Mouse (Mus musculus) heart, postnatal 25 days (tissue): ENCODE data around the gene Sowaha. TPM values are rescaled to one million over a fixed set of nuclear protein-coding genes. Genes with fewer than 3 reads are reported as not detected.
A peak's percentile ranks its signal among the peaks of the same experiment; 100 is the strongest.
"Not testable (repeated sequence)": the region's sequence is repeated elsewhere in the genome, so short reads cannot be mapped to it uniquely, and the experiment has no call there.

Source experiments
- DNase-seq: peaks from one replicate; pipeline ENCODE4 v3.0.0; 2022; ENCODE audit warnings: low spot score
- intact Hi-C: fragments of 180-260 bp; cut with DNase I; formaldehyde crosslinking; loops from one replicate; pipeline ENCODE4 v1.15.1; 2025
- total RNA-seq, 2 experiments: library from RNA; stranded (reverse); gene quantifications; 2 replicates each; pipeline ENCODE4 v1.2.3; 2021

The Sowaha gene
- total RNA-seq, 2 experiments from 2014 or later = 0.08 to 0.17 TPM

- no peak for DNase-seq
- intact Hi-C loops = no loop called here
These were observed 31.5 kb downstream of the Sowaha start for GRCm38 (mm10) chr11:53448529-53448928.

DNA sequence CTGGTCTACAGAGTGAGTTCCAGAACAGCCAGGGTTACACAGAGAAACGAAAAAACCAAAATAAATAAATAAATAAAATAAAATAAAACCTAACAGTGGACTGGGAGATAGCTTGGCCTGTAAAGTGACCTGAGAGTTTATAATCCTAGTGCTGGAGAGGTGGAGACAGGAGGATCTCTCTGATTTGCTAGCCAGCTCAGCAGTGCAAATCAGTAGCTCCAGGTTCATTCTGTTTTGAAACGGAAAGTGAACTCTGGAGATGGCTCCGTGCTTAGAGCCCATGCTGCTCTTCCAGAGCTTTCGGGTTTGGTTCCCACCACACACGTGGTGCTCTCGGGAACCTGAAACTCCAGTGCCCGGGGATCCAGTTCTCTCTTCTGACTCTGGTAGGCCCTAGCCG is 32.1 kb downstream of the Sowaha start:
- no peak for DNase-seq
- intact Hi-C loops = no loop called here

DNA sequence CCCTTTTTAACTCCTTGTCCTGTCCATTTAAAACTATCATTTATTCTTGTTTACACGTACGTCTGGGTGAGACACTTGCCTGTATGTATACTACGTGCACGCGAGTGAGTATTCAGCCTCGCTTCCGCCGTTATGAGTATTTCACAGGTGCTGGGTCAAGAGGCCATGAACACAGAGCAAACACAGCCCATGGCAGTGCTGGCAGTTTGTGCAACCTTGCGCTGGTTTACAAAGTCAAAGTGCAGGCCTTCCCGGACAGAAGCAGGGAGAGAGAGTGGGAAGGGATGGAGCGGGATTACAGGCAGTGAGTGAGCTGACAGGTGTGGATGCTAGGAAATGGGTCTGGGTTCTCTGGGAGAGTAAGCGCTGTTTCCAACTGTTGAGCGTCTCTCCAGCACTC is 33.9 kb downstream of the Sowaha start:
- DNase-seq = no peak
- intact Hi-C loops = no loop called here

- DNase-seq = no peak
- intact Hi-C loops = no loop called here
These were observed 34.5 kb downstream of the Sowaha start for GRCm38 (mm10) chr11:53445562-53445961.

DNA sequence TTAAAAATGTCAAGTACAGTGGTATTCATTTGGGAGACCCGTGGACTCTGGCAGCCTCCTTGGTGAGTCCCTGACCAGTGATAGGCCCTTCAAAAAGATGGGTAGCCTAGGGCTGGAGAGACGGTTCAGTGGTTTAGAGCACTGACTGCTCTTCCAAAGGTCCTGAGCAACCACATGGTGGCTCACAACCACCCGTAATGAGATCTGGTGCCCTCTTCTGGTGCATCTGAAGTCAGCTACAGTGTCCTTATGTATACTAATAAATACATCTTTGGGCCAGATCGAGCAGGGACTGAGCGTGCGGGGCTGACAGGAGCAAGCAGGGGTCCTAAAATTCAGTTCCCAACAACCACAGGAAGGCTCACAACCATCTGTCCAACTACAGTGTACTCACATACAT is 36.2 kb downstream of the Sowaha start:
- intact Hi-C loops = no loop called here
- DNase-seq = no peak

GRCm38 (mm10) chr11:53441921-53442320 is 38.2 kb downstream of the Sowaha start:
- intact Hi-C loops = no loop called here
- no peak for DNase-seq

DNA sequence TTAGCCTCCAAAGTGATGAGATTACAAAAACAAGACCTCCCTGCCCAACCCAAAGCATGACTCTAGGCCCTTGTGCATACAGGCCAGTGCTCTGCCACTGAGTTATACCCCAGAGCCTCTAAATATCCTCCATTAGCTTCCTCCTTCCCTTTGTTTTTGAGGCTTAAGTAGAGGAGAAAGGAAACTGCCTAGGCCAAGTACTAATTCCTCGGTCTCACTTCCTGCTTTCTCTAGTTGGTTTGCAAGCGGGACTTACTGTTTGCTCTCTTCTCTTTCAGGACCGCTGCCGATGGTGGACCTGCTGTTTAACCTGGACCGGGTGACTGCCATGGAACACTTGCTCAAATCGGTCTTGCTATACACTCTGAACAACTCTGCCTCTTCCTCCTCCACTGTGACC is 43.7 kb downstream of the Sowaha start:
- no peak for DNase-seq
- intact Hi-C loops = no loop called here

DNA sequence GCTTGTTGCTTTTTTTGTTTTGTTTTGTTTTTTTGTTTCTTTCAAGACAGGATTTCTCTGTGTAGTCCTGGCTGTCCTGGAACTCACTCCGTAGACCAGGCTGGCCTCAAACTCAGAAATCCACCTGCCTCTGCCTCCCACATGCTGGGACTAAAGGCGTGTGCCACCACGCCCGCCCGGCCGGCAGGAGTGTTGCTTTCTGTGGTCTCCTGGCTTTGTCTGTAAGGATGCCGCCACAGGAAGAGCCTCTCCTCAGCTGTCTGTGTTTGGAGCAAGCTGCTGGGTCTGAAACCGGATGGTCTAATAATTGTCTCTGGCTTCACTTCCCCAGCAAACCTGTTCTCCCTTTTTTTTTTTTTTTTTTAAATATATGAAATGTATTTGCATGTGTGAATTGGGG is 44.6 kb downstream of the Sowaha start:
- no peak for DNase-seq
- intact Hi-C loops = no loop called here

GRCm38 (mm10) chr11:53433057-53433456 is 47.0 kb downstream of the Sowaha start:
- intact Hi-C loops = no loop called here
- DNase-seq = no peak

- intact Hi-C loops = no loop called here
- no peak for DNase-seq
These were observed 48.6 kb downstream of the Sowaha start for GRCm38 (mm10) chr11:53431347-53432056.

DNA sequence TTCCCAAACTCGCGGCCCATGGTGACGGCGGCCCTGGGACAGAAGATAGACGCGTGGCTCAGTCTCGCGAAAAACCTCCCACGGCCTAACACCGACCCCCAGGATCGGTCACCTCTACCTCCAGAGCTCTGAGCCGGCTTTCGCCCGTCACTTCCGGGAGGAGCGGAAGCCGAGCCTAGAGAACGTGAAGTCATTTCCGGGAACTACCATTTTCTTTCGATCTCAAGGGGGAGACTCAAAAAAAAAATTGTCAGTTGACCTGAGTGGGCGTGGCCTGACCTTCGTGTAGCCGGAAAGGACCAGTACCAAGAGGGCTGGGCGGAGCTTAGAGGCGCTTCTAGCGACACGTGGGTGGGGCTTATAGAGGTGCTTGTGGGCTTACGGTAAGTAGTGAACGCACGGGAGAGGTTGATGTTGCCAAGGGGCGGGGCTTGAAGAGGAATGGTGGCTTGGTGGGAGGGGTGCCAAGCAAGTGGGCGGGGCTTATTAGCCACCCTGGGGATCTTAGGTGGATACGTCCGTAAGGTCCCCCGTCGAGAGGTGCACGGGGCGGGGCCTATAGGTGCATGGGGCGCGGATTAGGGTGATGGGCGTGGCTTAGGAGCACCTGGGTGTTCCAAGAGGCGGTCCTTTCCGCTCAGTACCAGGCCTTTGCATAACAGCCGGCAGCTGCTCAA is 49.3 kb downstream of the Sowaha start, which contains the start of the genes Uqcrq and Gdf9:
Uqcrq (minus strand) TSS at position 162 of the 677 bp plus-strand sequence.
Gdf9 (plus strand) TSS at position 354 of the 677 bp plus-strand sequence.
- intact Hi-C loops = no loop called here
- DNase-seq = peak; percentile 97

GRCm38 (mm10) chr11:53430300-53430669 is 49.8 kb downstream of the Sowaha start:
- no peak for DNase-seq
- intact Hi-C loops = no loop called here

- no peak for DNase-seq
- intact Hi-C loops = no loop called here
These were observed 50.9 kb downstream of the Sowaha start for GRCm38 (mm10) chr11:53429182-53429581.

GRCm38 (mm10) chr11:53428716-53429057 is 51.4 kb downstream of the Sowaha start:
- intact Hi-C loops = no loop called here
- DNase-seq = no peak

GRCm38 (mm10) chr11:53427993-53428715 is 51.9 kb downstream of the Sowaha start:
- no peak for DNase-seq
- intact Hi-C loops = no loop called here

GRCm38 (mm10) chr11:53426914-53427313 is 53.2 kb downstream of the Sowaha start:
- DNase-seq, intact Hi-C loops: not testable (repeated sequence)

Other genes starting within 250 kb of the Sowaha start
- 100 to 1,000 TPM; 124 to 135 TPM for gene Hspa4, start 179.8 kb downstream of the Sowaha start, total RNA-seq
- 1 to 10 TPM; 6.1 to 7.9 TPM for gene Zcchc10, start 155.6 kb downstream of the Sowaha start, total RNA-seq
- 10 to 100 TPM; 84.5 to 91.1 TPM for gene Aff4, start 129.4 kb downstream of the Sowaha start, total RNA-seq
- not detected for gene Leap2, start 57.1 kb downstream of the Sowaha start, total RNA-seq
- 1,000 to 10,000 TPM; 2,761 to 2,992 TPM for gene Uqcrq, start 49.4 kb downstream of the Sowaha start, total RNA-seq
- under 1 TPM; 0.22 to 0.68 TPM for gene Gdf9, start 49.3 kb downstream of the Sowaha start, total RNA-seq
- not detected for gene Gm10447, start 23.2 kb downstream of the Sowaha start, total RNA-seq
- gene Shroom1, start 23.1 kb downstream of the Sowaha start, total RNA-seq = under 1 TPM; 0.49 to 0.59 TPM
- not detected for gene Gm9837, start 9.8 kb downstream of the Sowaha start, total RNA-seq
- not detected for gene Gm9945, start 108 bp downstream of the Sowaha start, total RNA-seq
- 10 to 100 TPM; 32.0 to 37.0 TPM for gene Sept8, start 39.0 kb upstream of the Sowaha start, total RNA-seq
- gene Kif3a, start 87.1 kb upstream of the Sowaha start, total RNA-seq = 1 to 10 TPM; 7.6 to 9.6 TPM
- gene Il4, start 138.4 kb upstream of the Sowaha start, total RNA-seq = not detected
- not detected for gene Il13, start 154.4 kb upstream of the Sowaha start, total RNA-seq
- 1 to 10 TPM; 6.3 to 6.7 TPM for gene Rad50, start 227.0 kb upstream of the Sowaha start, total RNA-seq
- gene Il5, start 240.5 kb upstream of the Sowaha start, total RNA-seq = not detected